Mouse (Mus musculus) cerebellum, adult 2 months (tissue): ENCODE data around the gene AC140267.1.

ENCODE experiments used
- CTCF ChIP-seq: fragments of 200-500 bp; IDR thresholded peaks from 2 replicates; pipeline ENCODE4 v1.5.1; 2011; ENCODE audit warnings: low read depth, mild to moderate bottlenecking, control low read depth, low read length, moderate library complexity, borderline replicate concordance; ENCODE audit not compliant: insufficient read depth
- POLR2A ChIP-seq: fragments of 200-500 bp; IDR thresholded peaks from 2 replicates; pipeline ENCODE4 v1.6.1; 2011; ENCODE audit warnings: low read length, control low read depth, borderline replicate concordance; ENCODE audit not compliant: insufficient read depth

DNA sequence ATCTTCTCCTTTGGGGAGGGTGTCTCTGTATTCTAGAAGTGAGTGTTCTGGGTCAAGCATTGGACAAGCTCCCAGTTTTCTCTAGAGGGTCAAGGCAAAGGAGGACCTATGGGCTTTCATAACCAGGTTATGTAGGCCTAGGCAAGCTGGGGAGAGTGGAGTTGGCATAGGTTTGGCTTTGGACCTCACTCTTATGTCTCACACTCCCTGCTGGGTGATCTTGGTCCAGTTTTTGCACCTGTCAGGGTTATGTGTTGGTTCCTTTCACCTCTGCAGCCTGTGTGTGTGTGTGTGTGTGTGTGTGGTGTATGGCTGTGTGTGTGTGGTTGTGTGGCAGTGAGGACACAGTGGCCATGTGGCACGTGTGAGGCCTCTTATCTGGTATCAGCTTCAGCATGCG lies 43.4 kb downstream of the AC140267.1 start:
- no peak for TF ChIP-seq CTCF
- TF ChIP-seq POLR2A: no peak
